Mouse (Mus musculus) adrenal gland, adult 2 months (tissue): ENCODE data around the gene Btbd7. TPM values are rescaled to one million over a fixed set of nuclear protein-coding genes. Genes with fewer than 3 reads are reported as not detected.

Experiments used
- DNase-seq: peaks from one replicate; pipeline ENCODE4 v3.0.0; 2021
- polyA plus RNA-seq: library from polyadenylated mRNA; depleted of rRNA; stranded (reverse); fragments of >200 nt; gene quantifications from 2 replicates; pipeline ENCODE4 v1.2.3, GENCODE M21; 2012; rRNA removed
- total RNA-seq, 2 experiments: library from RNA; stranded (reverse); gene quantifications; 2 replicates each; pipeline ENCODE4 v1.2.3; 2021

Btbd7 gene
- total and polyA plus RNA-seq, 3 experiments, result 9.5 to 49.2 (median 37.4) TPM

DNA sequence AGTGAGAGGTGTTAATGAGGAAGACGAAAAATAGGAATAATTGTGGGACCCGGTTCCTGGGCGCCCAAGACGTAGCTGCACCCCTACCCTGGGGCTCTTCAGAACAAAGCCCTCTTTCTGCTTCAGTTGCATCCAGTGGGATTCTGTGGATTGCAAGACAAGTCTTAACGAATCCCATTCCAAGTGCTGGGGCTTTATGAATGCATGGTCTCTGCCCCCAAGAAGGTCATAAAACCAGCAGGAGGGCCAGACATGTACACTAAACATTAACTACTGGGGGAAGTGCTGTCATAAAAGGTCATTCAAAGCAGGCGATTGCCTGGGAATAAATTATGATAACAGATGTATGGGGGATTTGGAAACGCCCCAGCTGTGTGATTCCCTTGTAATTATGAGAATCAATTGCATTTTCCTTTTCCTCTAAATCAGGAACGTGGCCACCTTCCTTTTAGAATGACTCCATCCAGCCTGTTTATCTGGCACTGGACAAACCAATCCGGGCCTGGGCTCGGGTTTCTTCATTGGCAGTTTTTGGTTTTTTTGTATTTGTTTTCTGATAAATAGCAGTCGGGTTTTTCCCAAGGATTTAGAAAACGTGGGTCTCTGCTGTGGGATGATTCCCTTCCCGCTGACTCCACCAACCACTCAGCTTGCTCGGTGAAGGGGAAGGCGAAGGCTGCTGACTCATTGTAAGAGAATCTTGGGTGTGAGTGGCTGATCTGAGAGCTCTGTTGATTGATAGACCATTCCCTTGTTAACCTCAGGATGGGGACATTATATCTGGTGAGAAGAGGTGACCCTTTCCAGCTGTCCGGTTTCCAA lies 147.3 kb downstream of the Btbd7 start:
- peak; percentile 73 for DNase-seq

Other genes with a start within 250 kb of the Btbd7 start
- gene Itpk1, start 173.5 kb downstream of the Btbd7 start, total RNA-seq, result 10 to 100 TPM; 54.9 to 99.2 TPM
- 50.8 and 70.9 TPM in 2 replicates for gene Itpk1, start 173.5 kb downstream of the Btbd7 start, polyA plus RNA-seq
- 1 to 10 TPM; 3.7 to 7.9 TPM for gene Moap1, start 134.8 kb downstream of the Btbd7 start, total RNA-seq
- gene Moap1, start 134.8 kb downstream of the Btbd7 start, polyA plus RNA-seq, result 0.56 and 0.81 TPM in 2 replicates
- 1 to 10 TPM; 7.5 to 8.5 TPM for gene Tmem251, start 134.7 kb downstream of the Btbd7 start, total RNA-seq
- gene Tmem251, start 134.7 kb downstream of the Btbd7 start, polyA plus RNA-seq, result 3.4 TPM in 2 replicates
- gene Gm28051, start 120.7 kb downstream of the Btbd7 start, total RNA-seq, result not detected
- gene Gm28051, start 120.7 kb downstream of the Btbd7 start, polyA plus RNA-seq, result not detected in 2 replicates
- 10 to 100 TPM; 11.6 to 11.7 TPM for gene Gon7, start 120.7 kb downstream of the Btbd7 start, total RNA-seq
- gene Gon7, start 120.7 kb downstream of the Btbd7 start, polyA plus RNA-seq, result 8.7 and 12.7 TPM in 2 replicates
- gene Ubr7, start 120.5 kb downstream of the Btbd7 start, total RNA-seq, result 10 to 100 TPM; 31.0 to 32.4 TPM
- 8.6 and 9.1 TPM in 2 replicates for gene Ubr7, start 120.5 kb downstream of the Btbd7 start, polyA plus RNA-seq
- 1 to 10 TPM; 7.4 to 7.9 TPM for gene Gm20604, start 119.8 kb downstream of the Btbd7 start, total RNA-seq
- gene Gm20604, start 119.8 kb downstream of the Btbd7 start, polyA plus RNA-seq, result 0.32 and 0.43 TPM in 2 replicates
- gene Cox8c, start 20.8 kb upstream of the Btbd7 start, total RNA-seq, result not detected
- not detected in 2 replicates for gene Cox8c, start 20.8 kb upstream of the Btbd7 start, polyA plus RNA-seq
- 1 to 10 TPM; 4.4 to 8.1 TPM for gene Unc79, start 70.4 kb upstream of the Btbd7 start, total RNA-seq
- gene Unc79, start 70.4 kb upstream of the Btbd7 start, polyA plus RNA-seq, result 1.5 and 3.7 TPM in 2 replicates